Mouse (Mus musculus): Measurements from ENCODE around the gene Prr13. TPM values are rescaled to one million over a fixed set of nuclear protein-coding genes. Genes with fewer than 3 reads are reported as not detected.

Gene Prr13
- total and polyA plus RNA-seq, 3 experiments, result 17.3 to 73.3 TPM; not detected in 1

DNA sequence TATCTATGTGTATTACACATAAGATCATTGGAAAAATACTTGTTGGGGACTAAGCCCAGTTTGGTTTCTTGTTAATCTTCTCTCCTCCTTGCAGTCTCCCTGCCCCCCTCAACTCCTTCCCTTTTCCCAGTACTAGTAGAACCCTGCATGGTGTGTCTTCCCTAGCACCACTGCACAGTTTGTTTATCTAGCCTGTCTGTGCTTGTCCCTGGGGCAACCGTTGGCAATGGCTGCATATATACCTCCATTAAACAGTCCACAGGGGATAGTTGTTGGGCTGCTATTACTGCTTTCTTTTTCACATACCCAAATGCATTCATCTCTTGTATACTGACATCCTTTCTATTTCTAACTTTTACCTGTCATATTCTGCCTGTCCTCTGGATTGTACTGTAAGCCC lies 28.8 kb downstream of the Prr13 start:
- Histone ChIP-seq H3K79me2 (ENCODE audit: control insufficient read depth, insufficient read depth, low read length, poor library complexity) (peaks cover 18% of the 10 kb centered on the region), H3K4me1 (ENCODE audit: control insufficient read depth in 1 of 2, insufficient read depth in 2 of 2, low read length in 2 of 2) (no peaks in the 10 kb centered on the region), H3K27ac (ENCODE audit: control insufficient read depth, low read depth, low read length) (no peak overlapping the region), H3K4me3 (ENCODE audit: control insufficient read depth in 1 of 2, insufficient read depth in 1 of 2, low read depth in 2 of 2, low read length in 2 of 2) (no peak overlapping the region), H3K9ac (ENCODE audit: control insufficient read depth, low read depth, low read length, poor library complexity, severe bottlenecking) (no peak overlapping the region), H3K27me3 (ENCODE audit: control insufficient read depth in 1 of 2, insufficient read depth in 2 of 2, low read length in 2 of 2) (no peaks in the 10 kb centered on the region), H3K9me3 (replicated peaks; ENCODE audit: insufficient read depth, low read length) (no peaks in the 10 kb centered on the region), H3K36me3 (ENCODE audit: control insufficient read depth in 1 of 2, insufficient read depth in 2 of 2, low read length in 2 of 2) (peaks cover 25 to 88% of the 10 kb centered on the region in 2 experiments)
- no peak for DNase-seq (ENCODE audit: low read depth, low spot score)
- TF ChIP-seq POLR2AphosphoS5 (IDR thresholded peaks at IDR 0.05; ENCODE audit: borderline replicate concordance, low read depth, low read length), result no peak
- no peak for TF ChIP-seq SMC3 (IDR thresholded peaks at IDR 0.05; ENCODE audit: low read depth, low read length)
- TF ChIP-seq NELFE (IDR thresholded peaks at IDR 0.05; ENCODE audit: low read depth, low read length), result no peak
- TF ChIP-seq GATA1 (IDR thresholded peaks at IDR 0.05; ENCODE audit: low read depth, low read length), result no peak
- no peak for TF ChIP-seq ZMIZ1 (IDR thresholded peaks at IDR 0.05; ENCODE audit: low read depth, low read length)
- no peak for TF ChIP-seq MXI1 (IDR thresholded peaks at IDR 0.05; ENCODE audit: low read depth, low read length)
- no peak for TF ChIP-seq USF2 (IDR thresholded peaks at IDR 0.05; ENCODE audit: borderline replicate concordance in 1 of 2, insufficient read depth in 1 of 2, low read depth in 1 of 2, low read length in 2 of 2)
- TF ChIP-seq TBP (IDR thresholded peaks at IDR 0.05; ENCODE audit: low read depth, low read length), result no peak
- no peak for TF ChIP-seq MYC (IDR thresholded peaks at IDR 0.05; ENCODE audit: low read depth, low read length)
- no peak for TF ChIP-seq CHD1 (IDR thresholded peaks at IDR 0.05; ENCODE audit: low read depth, low read length)
- TF ChIP-seq ZKSCAN1 (IDR thresholded peaks at IDR 0.05; ENCODE audit: low read depth, low read length), result no peak
- TF ChIP-seq RAD21 (IDR thresholded peaks at IDR 0.05; ENCODE audit: low read depth, low read length), result no peak
- no peak for TF ChIP-seq ZNF384 (IDR thresholded peaks at IDR 0.05; ENCODE audit: low read depth, low read length)

DNA sequence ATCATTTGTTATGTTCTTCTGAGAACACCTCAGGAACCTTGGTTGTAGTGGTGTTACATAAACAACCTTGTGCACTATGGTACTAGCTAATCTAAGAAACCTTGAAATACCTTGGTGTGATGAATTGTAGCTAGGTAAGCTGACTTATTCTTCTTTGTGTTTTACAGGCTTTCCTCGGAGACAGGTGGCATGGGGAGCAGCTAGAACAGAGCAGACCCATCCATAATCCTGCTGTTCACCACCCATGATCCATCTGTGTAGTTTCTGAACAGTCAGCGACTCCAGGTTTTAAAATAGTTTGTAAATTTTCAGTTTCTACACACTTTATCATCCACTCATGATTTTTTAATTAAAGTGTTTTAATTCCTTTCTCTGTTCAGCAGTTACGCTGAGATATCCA lies 39.5 kb downstream of the Prr13 start:
- TF ChIP-seq MYB (IDR thresholded peaks at IDR 0.05; ENCODE audit: low read depth, low read length) (no peak), MEF2A (IDR thresholded peaks at IDR 0.05; ENCODE audit: extremely low read depth, insufficient replicate concordance, low read depth, low read length, poor library complexity, severe bottlenecking) (no peak), POLR2A (IDR thresholded peaks at IDR 0.05; ENCODE audit: control insufficient read depth in 1 of 2, insufficient read depth in 1 of 2, low read depth in 1 of 2, low read length in 2 of 2, poor library complexity in 1 of 2) (no peak; a peak in 1 of 4 replicates), E2F4 (IDR thresholded peaks at IDR 0.05; ENCODE audit: borderline replicate concordance, low read depth, low read length) (no peak), GABPA (IDR thresholded peaks at IDR 0.05; ENCODE audit: low read depth, low read length) (no peak), MAFK (IDR thresholded peaks at IDR 0.05; ENCODE audit: borderline replicate concordance, low read depth, low read length) (no peak), MXI1 (IDR thresholded peaks at IDR 0.05; ENCODE audit: low read depth, low read length) (no peak), POLR2AphosphoS2 (IDR thresholded peaks at IDR 0.05; ENCODE audit: low read length) (no peak), KAT2A (conservative IDR thresholded peaks at IDR 0.05; ENCODE audit: low read depth, low read length) (no peak), ELF1 (IDR thresholded peaks at IDR 0.05; ENCODE audit: low read depth, low read length) (no peak), RCOR1 (IDR thresholded peaks at IDR 0.05; ENCODE audit: low read depth, low read length) (no peak), JUND (IDR thresholded peaks at IDR 0.05; ENCODE audit: low read depth, low read length) (no peak), NRF1 (IDR thresholded peaks at IDR 0.05; ENCODE audit: insufficient read depth, low read depth, low read length, poor library complexity, severe bottlenecking) (no peak), CTCF (IDR thresholded peaks at IDR 0.05 in 2 of 3, conservative IDR thresholded peaks at IDR 0.05 in 1 of 3; ENCODE audit: control insufficient read depth in 1 of 3, insufficient read depth in 1 of 3, low read depth in 2 of 3, low read length in 3 of 3, poor library complexity in 1 of 3, severe bottlenecking in 1 of 3) (no peak), SMC3 (IDR thresholded peaks at IDR 0.05; ENCODE audit: low read depth, low read length) (no peak), TBP (IDR thresholded peaks at IDR 0.05; ENCODE audit: low read depth, low read length) (no peak), UBTF (IDR thresholded peaks at IDR 0.05; ENCODE audit: borderline replicate concordance, insufficient read depth, low read depth, low read length) (no peak), GATA1 (IDR thresholded peaks at IDR 0.05; ENCODE audit: low read depth, low read length) (no peak), NELFE (IDR thresholded peaks at IDR 0.05; ENCODE audit: low read depth, low read length) (no peak), ZKSCAN1 (IDR thresholded peaks at IDR 0.05; ENCODE audit: low read depth, low read length) (no peak)
- H3K9me3 ChIP-seq (replicated peaks; ENCODE audit: insufficient read depth, low read length), result no peaks in the 10 kb centered on the region
- no peaks in the 10 kb centered on the region for H3K27me3 ChIP-seq (ENCODE audit: control insufficient read depth in 1 of 2, insufficient read depth in 2 of 2, low read length in 2 of 2)
- H3K4me3 ChIP-seq (ENCODE audit: control insufficient read depth in 1 of 2, insufficient read depth in 1 of 2, low read depth in 2 of 2, low read length in 2 of 2), result no peak overlapping the region
- peaks cover 45 to 70% of the 10 kb centered on the region in 2 experiments for H3K36me3 ChIP-seq (ENCODE audit: control insufficient read depth in 1 of 2, insufficient read depth in 2 of 2, low read length in 2 of 2)
- DNase-seq (ENCODE audit: low read depth, low spot score), result no peak
- no peak overlapping the region for H3K27ac ChIP-seq (ENCODE audit: control insufficient read depth, low read depth, low read length)
- H3K9ac ChIP-seq (ENCODE audit: control insufficient read depth, low read depth, low read length, poor library complexity, severe bottlenecking), result no peak overlapping the region
- peaks cover 10% of the 10 kb centered on the region; the same call in 1 of the 2 replicates for H3K79me2 ChIP-seq (ENCODE audit: control insufficient read depth, insufficient read depth, low read length, poor library complexity)
- H3K4me1 ChIP-seq (ENCODE audit: control insufficient read depth in 1 of 2, insufficient read depth in 2 of 2, low read length in 2 of 2), result peaks cover 7 to 23% of the 10 kb centered on the region in 2 experiments; a peak in 3 of 4 replicates

Measured in MEL (cell line).